Mouse (Mus musculus) CH12.LX (cell line): ENCODE data around the gene Foxp1. TPM values are rescaled to one million over a fixed set of nuclear protein-coding genes. Genes with fewer than 3 reads are reported as not detected.

ENCODE experiments used
- DNase-seq: peaks from one replicate; pipeline ENCODE4 v3.0.0-alpha.2; 2013; ENCODE audit errors: extremely low read depth
- H3K27ac ChIP-seq: 2 replicates; pipeline ENCODE4 v1.5.1; 2012; ENCODE audit warnings: low read depth, mild to moderate bottlenecking, control low read depth, moderate library complexity; ENCODE audit not compliant: insufficient read depth
- H3K27me3 ChIP-seq: replicated peaks from 2 replicates; pipeline ENCODE3; 2012; ENCODE audit warnings: inconsistent platforms
- H3K36me3 ChIP-seq, 2 experiments: replicated peaks in 1 of 2; 2 replicates each; pipeline versions ENCODE3 to v1.6.1; 2012; ENCODE audit warnings: inconsistent platforms in 1 of 2, low read length in 1 of 2, mild to moderate bottlenecking in 1 of 2, mixed read lengths in 1 of 2, moderate library complexity in 1 of 2; ENCODE audit not compliant: control insufficient read depth in 1 of 2, insufficient read depth in 1 of 2
- H3K4me1 ChIP-seq, 2 experiments: 2 replicates each; pipeline ENCODE4 v1.6.1; 2012; ENCODE audit warnings: inconsistent platforms in 1 of 2, moderate library complexity in 1 of 2; ENCODE audit not compliant: insufficient read depth in 2 of 2, control insufficient read depth in 1 of 2
- H3K4me2 ChIP-seq: 2 replicates; pipeline ENCODE4 v1.6.1; 2012; ENCODE audit warnings: low read depth, mild to moderate bottlenecking, control low read depth; ENCODE audit not compliant: poor library complexity, insufficient read depth, severe bottlenecking
- H3K4me3 ChIP-seq, 3 experiments: fragments of 150-350 bp in 1 of 3; sonication (generic) in 1 of 3; replicated peaks in 1 of 3; 2 replicates each; pipeline versions ENCODE3 to v1.5.1; 2011 to 2012; ENCODE audit warnings: low read depth in 2 of 3, low read length in 2 of 3, mild to moderate bottlenecking in 2 of 3, moderate library complexity in 2 of 3, control low read depth in 1 of 3, improper control_type of control experiment in 1 of 3, inconsistent platforms in 1 of 3, mixed read lengths in 1 of 3; ENCODE audit not compliant: poor library complexity in 1 of 3
- H3K79me2 ChIP-seq: replicated peaks from 2 replicates; pipeline ENCODE4 v1.6.1; 2012; ENCODE audit warnings: mild to moderate bottlenecking, moderate library complexity; ENCODE audit not compliant: control insufficient read depth, poor library complexity, insufficient read depth, severe bottlenecking; ENCODE audit errors: extremely low read depth
- H3K9ac ChIP-seq: 2 replicates; pipeline ENCODE4 v1.6.1; 2012; ENCODE audit warnings: low read depth, mild to moderate bottlenecking, control low read depth, moderate library complexity; ENCODE audit not compliant: insufficient read depth
- H3K9me3 ChIP-seq: replicated peaks from 2 replicates; pipeline ENCODE3; 2012; ENCODE audit warnings: low read length, inconsistent platforms, mixed read lengths
- BHLHE40 ChIP-seq: IDR thresholded peaks from 2 replicates; pipeline ENCODE4 v1.6.1; 2011; ENCODE audit warnings: mild to moderate bottlenecking, low read depth, low read length, improper control_type of control experiment
- CHD1 ChIP-seq: IDR thresholded peaks from 2 replicates; pipeline ENCODE4 v1.6.1; 2012; ENCODE audit warnings: low read depth, low read length, improper control_type of control experiment, inconsistent platforms
- CTCF ChIP-seq, 2 experiments: IDR thresholded peaks in 1 of 2; conservative IDR thresholded peaks in 1 of 2; 2 replicates each; pipeline ENCODE4 v1.5.1; 2011 to 2012; ENCODE audit warnings: low read depth in 2 of 2, low read length in 2 of 2, improper control_type of control experiment in 1 of 2, inconsistent platforms in 1 of 2, mild to moderate bottlenecking in 1 of 2, moderate library complexity in 1 of 2
- ELF1 ChIP-seq: IDR thresholded peaks from 2 replicates; pipeline ENCODE4 v1.6.1; 2014; ENCODE audit warnings: low read depth, mild to moderate bottlenecking, inconsistent platforms, low read length, improper control_type of control experiment
- EP300 ChIP-seq: IDR thresholded peaks from 2 replicates; pipeline ENCODE4 v1.6.1; 2011; ENCODE audit warnings: low read length, improper control_type of control experiment
- ETS1 ChIP-seq: conservative IDR thresholded peaks from 2 replicates; pipeline ENCODE4 v1.6.1; 2012; ENCODE audit warnings: low read depth, mild to moderate bottlenecking, inconsistent platforms, low read length, improper control_type of control experiment, moderate library complexity
- GABPA ChIP-seq: IDR thresholded peaks from 2 replicates; pipeline ENCODE4 v1.6.1; 2012; ENCODE audit warnings: low read depth, low read length, improper control_type of control experiment, inconsistent platforms; ENCODE audit not compliant: insufficient replicate concordance
- HCFC1 ChIP-seq: IDR thresholded peaks from 2 replicates; pipeline ENCODE4 v1.6.1; 2012; ENCODE audit warnings: low read depth, mild to moderate bottlenecking, inconsistent platforms, low read length, improper control_type of control experiment
- IRF4 ChIP-seq: IDR thresholded peaks from 2 replicates; pipeline ENCODE4 v1.6.1; 2014; ENCODE audit warnings: low read depth, mild to moderate bottlenecking, inconsistent platforms, low read length, improper control_type of control experiment
- KAT2A ChIP-seq: IDR thresholded peaks from 2 replicates; pipeline ENCODE4 v1.6.1; 2012; ENCODE audit warnings: low read length, improper control_type of control experiment, inconsistent platforms; ENCODE audit not compliant: insufficient replicate concordance
- MAX ChIP-seq: IDR thresholded peaks from 2 replicates; pipeline ENCODE4 v1.6.1; 2011; ENCODE audit warnings: low read length, improper control_type of control experiment
- NELFE ChIP-seq: IDR thresholded peaks from 2 replicates; pipeline ENCODE4 v1.6.1; 2011; ENCODE audit warnings: low read depth, low read length, improper control_type of control experiment
- NRF1 ChIP-seq: IDR thresholded peaks from 2 replicates; pipeline ENCODE4 v1.6.1; 2014; ENCODE audit warnings: low read depth, mild to moderate bottlenecking, inconsistent platforms, low read length, improper control_type of control experiment, moderate library complexity
- PAX5 ChIP-seq: IDR thresholded peaks from 2 replicates; pipeline ENCODE4 v1.6.1; 2012; ENCODE audit warnings: low read length, inconsistent platforms, mixed read lengths
- POLR2AphosphoS2 ChIP-seq: IDR thresholded peaks from 2 replicates; pipeline ENCODE4 v1.6.1; 2011; ENCODE audit warnings: low read depth, low read length, improper control_type of control experiment
- RAD21 ChIP-seq: IDR thresholded peaks from 2 replicates; pipeline ENCODE4 v1.6.1; 2011; ENCODE audit warnings: low read depth, mild to moderate bottlenecking, low read length, improper control_type of control experiment, moderate library complexity
- RCOR1 ChIP-seq: conservative IDR thresholded peaks from 2 replicates; pipeline ENCODE4 v1.6.1; 2012; ENCODE audit warnings: low read depth, mild to moderate bottlenecking, inconsistent platforms, low read length, improper control_type of control experiment
- SIN3A ChIP-seq: IDR thresholded peaks from 2 replicates; pipeline ENCODE4 v1.6.1; 2012; ENCODE audit warnings: low read length, improper control_type of control experiment, inconsistent platforms
- TBP ChIP-seq: conservative IDR thresholded peaks from 2 replicates; pipeline ENCODE4 v1.6.1; 2011; ENCODE audit warnings: low read depth, low read length, improper control_type of control experiment
- TCF12 ChIP-seq: IDR thresholded peaks from 2 replicates; pipeline ENCODE4 v1.6.1; 2014; ENCODE audit warnings: low read depth, mild to moderate bottlenecking, inconsistent platforms, low read length, improper control_type of control experiment
- UBTF ChIP-seq: IDR thresholded peaks from 2 replicates; pipeline ENCODE4 v1.6.1; 2012; ENCODE audit warnings: low read depth, mild to moderate bottlenecking, inconsistent platforms, low read length, improper control_type of control experiment, moderate library complexity
- USF1 ChIP-seq: IDR thresholded peaks from 2 replicates; pipeline ENCODE4 v1.6.1; 2014; ENCODE audit warnings: low read depth, mild to moderate bottlenecking, inconsistent platforms, low read length, improper control_type of control experiment
- ZC3H11A ChIP-seq: IDR thresholded peaks from 2 replicates; pipeline ENCODE4 v1.6.1; 2012; ENCODE audit warnings: low read depth, mild to moderate bottlenecking, inconsistent platforms, low read length, improper control_type of control experiment
- ZMIZ1 ChIP-seq: IDR thresholded peaks from 2 replicates; pipeline ENCODE4 v1.6.1; 2012; ENCODE audit warnings: low read depth, mild to moderate bottlenecking, inconsistent platforms, low read length, improper control_type of control experiment
- dilution Hi-C: fragments of 300-500 bp; cut with MboI; formaldehyde crosslinking; loops from 2 replicates; pipeline ENCODE4 v1.14.3; 2020; ENCODE audit warnings: low sequenced_read_pairs; ENCODE audit not compliant: extremely low pct_unique_long_range_greater_than_20kb, extremely low pct_ligation_motif_present
- in situ Hi-C: fragments of 300-500 bp; cut with MboI; formaldehyde crosslinking; loops from 3 replicates; pipeline ENCODE4 v1.14.3; 2019; ENCODE audit warnings: low sequenced_read_pairs, low pct_ligation_motif_present, low pct_unique_long_range_greater_than_20kb, mixed read lengths
- polyA plus RNA-seq: library from polyadenylated mRNA; unstranded; fragments of >175 nt; gene quantifications from 2 replicates; pipeline ENCODE4 v1.2.1, GENCODE M21; 2012; ENCODE audit warnings: low read depth; ENCODE audit not compliant: insufficient read length
- total RNA-seq, 2 experiments: library from RNA; depleted of rRNA; stranded (reverse); fragments of 300-350 nt in 1 of 2; fragments of >200 nt in 1 of 2; gene quantifications; 2 replicates each; pipeline ENCODE4 v1.2.3; 2012 to 2014

The Foxp1 gene
- total and polyA plus RNA-seq, 3 experiments = 66.5 to 105 (median 87.4) TPM

- Histone ChIP-seq H3K27me3 (no peaks in the 10 kb centered on the region), H3K79me2 (no peaks in the 10 kb centered on the region), H3K36me3 (no peaks in the 10 kb centered on the region), H3K4me2 (no peak overlapping the region), H3K9ac (no peak overlapping the region), H3K27ac (no peak overlapping the region), H3K4me1 (peaks cover 17 to 46% of the 10 kb centered on the region in 2 experiments), H3K9me3 (no peaks in the 10 kb centered on the region), H3K4me3 (no peak overlapping the region)
- DNase-seq = peak; percentile 39
- dilution Hi-C loops (no loop called here), in situ Hi-C loops (no loop called here)
- TF ChIP-seq ELF1 (peak; percentile 49; the same call in 1 of the 2 replicates), POLR2AphosphoS2 (no peak), MAX (no peak), IRF4 (0 out of 2 replicates have a peak, but pooled peaks have one; percentile 13)
Observed at GRCm38 (mm10) chr6:99566921-99567320, 44.4 kb upstream of the Foxp1 start.

GRCm38 (mm10) chr6:99564766-99565165, 42.2 kb upstream of the Foxp1 start:
- no peaks in the 10 kb centered on the region for H3K9me3 ChIP-seq

GRCm38 (mm10) chr6:99556950-99557349, 34.4 kb upstream of the Foxp1 start:
- TF ChIP-seq UBTF (no peak), HCFC1 (no peak), NRF1 (no peak), ETS1 (no peak), ELF1 (no peak), CHD1 (no peak), USF1 (no peak), RAD21 (no peak), TCF12 (no peak), CTCF (conservative IDR thresholded peaks at IDR 0.05 in 1 of 2, IDR thresholded peaks at IDR 0.05 in 1 of 2; ENCODE audit: low read depth in 2 of 2, low read length in 2 of 2) (no peak), ZMIZ1 (no peak), BHLHE40 (no peak), KAT2A (no peak), EP300 (no peak), ZC3H11A (no peak), NELFE (no peak), PAX5 (no peak), RCOR1 (no peak), GABPA (no peak), SIN3A (no peak)
- dilution Hi-C loops = no loop called here
- in situ Hi-C loops = no loop called here

More at GRCm38 (mm10) chr6:99564766-99565165, 42.2 kb upstream of the Foxp1 start:
- DNase-seq = peak; percentile 11
- Histone ChIP-seq H3K4me3 (no peak overlapping the region), H3K79me2 (no peaks in the 10 kb centered on the region), H3K27me3 (no peaks in the 10 kb centered on the region), H3K9ac (no peak overlapping the region), H3K4me2 (no peak overlapping the region), H3K27ac (peak overlapping the region; percentile 77), H3K36me3 (no peaks in the 10 kb centered on the region), H3K4me1 (peaks cover 17 to 49% of the 10 kb centered on the region in 2 experiments)
- peak; percentile 35; the same call in 1 of the 2 replicates for TF ChIP-seq TCF12
- no peak for TF ChIP-seq TBP
- in situ Hi-C loops = no loop called here
- dilution Hi-C loops = no loop called here

More at GRCm38 (mm10) chr6:99556950-99557349, 34.4 kb upstream of the Foxp1 start:
- peaks cover 0 to 3% of the 10 kb centered on the region in 2 experiments; a peak in 1 of 4 replicates for H3K4me1 ChIP-seq
- H3K27me3 ChIP-seq = no peaks in the 10 kb centered on the region
- no peak overlapping the region for H3K4me3 ChIP-seq
- no peaks in the 10 kb centered on the region for H3K36me3 ChIP-seq
- H3K9ac ChIP-seq = no peak overlapping the region
- no peak overlapping the region for H3K4me2 ChIP-seq
- H3K79me2 ChIP-seq = no peaks in the 10 kb centered on the region
- no peak for DNase-seq
- H3K9me3 ChIP-seq = no peaks in the 10 kb centered on the region
- H3K27ac ChIP-seq = no peak overlapping the region
